Mouse (Mus musculus) spleen, adult 2 months (tissue): ENCODE results near the gene Slc44a1.

Experiments used
- CTCF ChIP-seq: fragments of 200-500 bp; IDR thresholded peaks from 2 replicates; pipeline ENCODE4 v1.5.1; 2011; ENCODE audit warnings: mild to moderate bottlenecking, inconsistent platforms; ENCODE audit not compliant: insufficient read depth, insufficient read length, insufficient replicate concordance; ENCODE audit errors: extremely low read depth
- POLR2A ChIP-seq: fragments of 200-500 bp; IDR thresholded peaks from 2 replicates; pipeline ENCODE4 v1.6.1; 2011; ENCODE audit warnings: low read depth, low read length, inconsistent platforms

DNA sequence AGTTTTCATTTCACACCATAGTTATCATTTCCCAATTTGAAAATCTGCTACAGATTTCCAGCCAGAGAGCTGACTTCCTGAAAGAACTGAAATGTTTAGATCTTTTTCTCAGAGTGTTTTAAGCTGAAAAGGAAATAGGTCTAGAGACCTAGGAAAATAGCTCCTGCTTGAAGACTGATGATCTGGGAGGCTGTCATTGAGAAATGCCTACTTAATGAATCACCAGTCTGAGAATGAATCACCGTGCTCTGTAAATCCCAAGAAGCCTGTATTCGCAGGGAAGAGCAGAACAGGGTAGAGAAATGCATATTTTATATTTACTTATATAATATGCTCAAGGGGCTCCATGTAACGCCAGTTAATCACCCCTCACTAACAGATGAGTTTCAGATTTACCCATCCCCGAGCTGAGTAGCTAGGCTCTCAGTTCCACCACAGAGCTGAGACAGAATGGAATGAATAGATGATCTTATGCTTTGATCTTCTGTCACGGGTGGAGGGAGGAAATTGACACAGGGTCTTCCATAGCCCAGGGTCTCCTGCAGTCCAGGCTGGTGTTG lies 30.6 kb upstream of the Slc44a1 start:
- TF ChIP-seq CTCF (no peak), POLR2A (no peak)
